Mouse (Mus musculus) heart, adult 2 months (tissue): ENCODE data around the gene Zp2. TPM values are rescaled to one million over a fixed set of nuclear protein-coding genes. Genes with fewer than 3 reads are reported as not detected.

ENCODE experiments used
- DNase-seq, 2 experiments: peaks; one replicate each; pipeline ENCODE4 v3.0.0; 2021
- H3K27ac ChIP-seq: fragments of 200-600 bp; 2 replicates; pipeline ENCODE4 v1.8.1; 2022
- H3K27me3 ChIP-seq: fragments of 200-500 bp; 2 replicates; pipeline ENCODE4 v1.6.1; 2012; ENCODE audit warnings: mild to moderate bottlenecking, low read length, inconsistent platforms, mixed read lengths; ENCODE audit not compliant: control insufficient read depth, insufficient read depth
- H3K36me3 ChIP-seq: fragments of 200-500 bp; 2 replicates; pipeline ENCODE4 v1.6.1; 2012; ENCODE audit warnings: low read length, inconsistent platforms; ENCODE audit not compliant: control insufficient read depth, insufficient read depth
- H3K4me1 ChIP-seq: fragments of 200-500 bp; 2 replicates; pipeline ENCODE4 v1.6.1; 2011; ENCODE audit warnings: low read length; ENCODE audit not compliant: control insufficient read depth, insufficient read depth
- H3K4me3 ChIP-seq: fragments of 200-600 bp; 2 replicates; pipeline ENCODE4 v1.8.1; 2022
- H3K79me2 ChIP-seq: fragments of 200-500 bp; replicated peaks from 2 replicates; pipeline ENCODE4 v1.6.1; 2012; ENCODE audit warnings: mild to moderate bottlenecking, inconsistent platforms, low read length, moderate library complexity, mixed read lengths; ENCODE audit not compliant: control insufficient read depth, insufficient read depth
- H3K9ac ChIP-seq: fragments of 200-500 bp; 2 replicates; pipeline ENCODE4 v1.6.1; 2012; ENCODE audit warnings: low read depth, mild to moderate bottlenecking, control low read depth, inconsistent platforms, low read length, mixed read lengths
- CTCF ChIP-seq: fragments of 200-600 bp; IDR thresholded peaks from 2 replicates; pipeline ENCODE4 v1.8.1; 2022; ENCODE audit warnings: antibody characterized with exemption, mild to moderate bottlenecking, moderate library complexity
- EP300 ChIP-seq: fragments of 200-500 bp; IDR thresholded peaks from 2 replicates; pipeline ENCODE4 v1.6.1; 2011; ENCODE audit warnings: low read depth, low read length, control low read depth; ENCODE audit not compliant: insufficient read depth
- POLR2A ChIP-seq: fragments of 200-500 bp; IDR thresholded peaks from 2 replicates; pipeline ENCODE4 v1.6.1; 2011; ENCODE audit warnings: mild to moderate bottlenecking, low read depth, low read length, control low read depth; ENCODE audit not compliant: insufficient read depth
- WGBS: fragments of 180-500 bp; shearing (Covaris S2); methylation state at CpG from one replicate; pipeline ENCODE4 v1.1.7; 2018; 5-methylcytosine and 5-hydroxymethylcytosine counted together
- intact Hi-C: fragments of 180-260 bp; cut with DNase I; formaldehyde crosslinking; loops from one replicate; pipeline ENCODE4 v1.15.1; 2025
- polyA plus RNA-seq: library from polyadenylated mRNA; depleted of rRNA; stranded (reverse); fragments of >200 nt; gene quantifications from 2 replicates; pipeline ENCODE4 v1.2.3, GENCODE M21; 2012
- total RNA-seq, 2 experiments: library from RNA; stranded (reverse); gene quantifications; 2 replicates each; pipeline ENCODE4 v1.2.3; 2021

Gene Zp2
- total and polyA plus RNA-seq, 3 experiments = 0.29 to 0.76 (median 0.41) TPM

DNA sequence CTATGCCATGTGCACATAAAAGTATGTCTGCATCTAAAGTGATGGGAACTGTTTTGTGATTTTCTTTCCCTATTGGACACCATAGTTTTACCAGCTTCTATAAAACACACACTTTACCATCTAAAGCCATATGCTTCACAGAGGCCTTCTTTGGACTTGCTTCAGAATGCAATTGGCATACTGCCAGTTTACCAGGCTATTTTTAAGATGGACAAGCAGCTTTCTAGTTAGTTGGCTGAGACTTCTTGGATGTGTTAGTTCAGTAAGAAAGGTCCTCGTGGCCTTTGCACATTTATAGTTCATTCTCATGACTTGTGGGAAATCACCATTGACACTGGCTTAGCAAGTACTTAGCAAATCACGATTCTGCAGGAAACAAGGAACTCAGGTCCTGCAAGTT lies 38.7 kb downstream of the Zp2 start:
- Histone ChIP-seq H3K9ac (no peak overlapping the region), H3K79me2 (no peaks in the 10 kb centered on the region), H3K27me3 (no peaks in the 10 kb centered on the region), H3K27ac (no peak overlapping the region), H3K4me3 (no peak overlapping the region), H3K36me3 (peaks cover 9% of the 10 kb centered on the region; the same call in 1 of the 2 replicates), H3K4me1 (peaks cover 1% of the 10 kb centered on the region; the same call in 1 of the 2 replicates)
- TF ChIP-seq POLR2A (no peak), CTCF (no peak), EP300 (no peak)
- no peak for DNase-seq
- 10% methylated on average over 2 of the region's 2 CpGs for WGBS
- intact Hi-C loops = no loop called here

DNA sequence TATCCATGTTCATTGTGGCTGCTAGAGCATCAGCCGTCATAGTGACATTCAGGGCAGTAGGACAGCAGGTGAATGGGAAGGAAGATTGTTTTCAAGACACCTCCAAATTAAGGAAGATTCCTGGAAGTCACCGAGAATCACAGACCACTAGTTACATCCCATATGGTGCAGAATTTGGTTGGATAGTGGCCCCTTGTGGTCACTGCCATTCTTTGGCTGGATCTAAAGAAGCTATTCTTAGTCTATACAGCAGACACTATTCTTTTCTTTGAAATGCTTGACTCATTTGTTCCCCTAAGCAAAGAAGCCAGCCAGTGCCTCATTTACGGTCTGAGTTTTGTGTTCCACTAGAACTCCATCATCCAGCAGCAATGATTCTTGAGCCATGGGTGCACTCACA lies 40.1 kb downstream of the Zp2 start:
- peaks cover 1% of the 10 kb centered on the region; the same call in 1 of the 2 replicates for H3K4me1 ChIP-seq
- no peaks in the 10 kb centered on the region for H3K27me3 ChIP-seq
- 50% methylated on average over 3 of the region's 3 CpGs for WGBS
- no peak overlapping the region for H3K27ac ChIP-seq
- H3K36me3 ChIP-seq = peaks cover 9% of the 10 kb centered on the region; the same call in 1 of the 2 replicates
- no peak for DNase-seq
- no peak overlapping the region for H3K9ac ChIP-seq
- TF ChIP-seq CTCF (peak; percentile 58), EP300 (no peak), POLR2A (no peak)
- no peaks in the 10 kb centered on the region for H3K79me2 ChIP-seq
- intact Hi-C loops = loop anchor here (5.0 kb wide), 1 partner anchor 383 kb away; the partner anchor contains the start of gene Thumpd1
- no peak overlapping the region for H3K4me3 ChIP-seq

DNA sequence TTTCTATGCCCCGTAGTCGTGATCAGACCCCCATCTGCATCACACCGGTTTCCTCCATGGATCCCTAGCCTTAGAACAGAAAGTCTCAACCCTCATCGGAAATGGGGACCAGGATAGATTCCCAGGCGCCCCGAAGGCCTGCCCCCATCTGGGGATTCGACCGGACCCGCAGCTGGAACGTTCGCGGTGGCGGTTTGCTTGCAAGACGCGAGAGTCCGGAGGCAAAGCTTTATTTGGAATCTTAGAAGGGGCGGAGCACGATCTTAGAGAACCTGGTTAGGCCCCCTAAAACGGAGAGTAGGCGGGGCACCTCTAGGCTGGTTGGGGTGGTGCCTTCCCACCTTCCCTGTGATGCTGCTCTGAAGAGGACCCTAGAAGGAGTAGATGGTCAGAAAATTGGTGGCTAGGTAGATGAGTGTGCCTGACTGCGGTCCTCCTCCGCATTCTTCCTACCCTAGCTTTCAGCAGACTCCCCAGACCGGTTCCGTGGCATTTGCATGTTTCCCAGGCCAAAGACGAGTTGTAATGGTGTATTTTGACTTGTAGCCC lies 42.0 kb downstream of the Zp2 start:
- intact Hi-C loops = loop anchor here (2.0 to 5.0 kb wide), 2 partner anchors 254 to 381 kb away; partner anchors contain the start of gene Thumpd1
- H3K36me3 ChIP-seq = peaks cover 9% of the 10 kb centered on the region; the same call in 1 of the 2 replicates
- no peak for TF ChIP-seq CTCF
- peak; percentile 44; the same call in 1 of the 2 replicates for TF ChIP-seq POLR2A
- TF ChIP-seq EP300 = no peak
- peak; percentile 37 to 55 for DNase-seq
- 7% methylated on average over 25 of the region's 25 CpGs for whole genome bisulfite sequencing
- peak overlapping the region; percentile 72 for H3K27ac ChIP-seq
- H3K9ac ChIP-seq = peak overlapping the region; percentile 78
- H3K4me3 ChIP-seq = peak overlapping the region; percentile 77
- no peaks in the 10 kb centered on the region for H3K27me3 ChIP-seq
- no peaks in the 10 kb centered on the region for H3K79me2 ChIP-seq
- peaks cover 1% of the 10 kb centered on the region; the same call in 1 of the 2 replicates for H3K4me1 ChIP-seq

DNA sequence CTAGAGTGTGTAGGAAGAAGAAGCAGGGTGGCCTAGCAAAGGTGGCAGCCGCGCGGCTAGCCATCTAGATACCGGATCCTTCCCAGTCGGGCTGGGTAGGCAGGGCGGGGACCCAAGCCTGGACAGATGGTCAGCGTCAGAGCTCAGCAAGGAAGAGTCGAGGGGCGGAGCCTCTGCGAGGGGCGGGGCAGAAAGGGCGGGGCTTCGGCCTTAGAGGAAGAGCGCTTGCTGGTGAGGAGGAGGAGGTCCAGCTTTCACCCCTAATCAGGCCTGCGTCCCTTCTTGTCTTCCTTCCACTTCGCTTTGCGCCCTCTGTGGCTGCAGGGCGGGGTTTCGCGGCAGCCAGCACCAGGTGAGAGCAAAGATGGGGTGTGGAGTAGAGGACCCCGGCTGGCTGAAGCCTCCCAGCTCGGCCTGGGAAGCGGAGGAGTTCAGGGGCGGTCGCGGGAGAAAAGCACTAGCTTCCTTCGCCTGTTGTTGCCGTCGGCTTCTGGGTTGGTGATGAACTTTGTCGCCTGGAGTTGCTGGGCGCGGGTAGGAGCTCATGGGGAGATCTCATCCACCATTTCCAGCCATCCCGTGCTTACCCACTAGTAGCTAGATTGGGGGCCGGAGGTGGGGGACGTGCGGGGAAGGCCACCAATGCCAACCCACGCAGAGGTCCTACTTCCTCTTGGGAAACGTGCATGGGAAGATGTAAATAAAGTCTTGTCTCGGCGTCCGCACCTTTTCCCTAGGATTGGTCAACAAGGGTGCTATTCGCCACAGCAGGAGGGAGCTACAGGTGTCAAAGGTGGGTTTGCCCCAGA lies 42.7 kb downstream of the Zp2 start, which contains the start of gene Tmem159:
Tmem159 (plus strand) TSS at position 190 of the 809 bp plus-strand sequence.
- peak within 1 kb of the TSS; percentile 72 for H3K27ac ChIP-seq
- peak; percentile 90 to 92 for DNase-seq
- H3K4me3 ChIP-seq = peak within 1 kb of the TSS; percentile 77
- H3K36me3 ChIP-seq = peaks cover 9% of the 10 kb centered on the region; the same call in 1 of the 2 replicates
- intact Hi-C loops = loop anchor here (2.0 to 5.0 kb wide), 2 partner anchors 254 to 380 kb away; partner anchors contain the start of gene Thumpd1
- TF ChIP-seq CTCF (0 out of 2 replicates have a peak, but pooled peaks have one; percentile 7), POLR2A (peak; percentile 92), EP300 (no peak)
- no peaks in the 10 kb centered on the region for H3K79me2 ChIP-seq
- 1% methylated on average over 42 of the region's 42 CpGs for WGBS
- H3K9ac ChIP-seq = peak within 1 kb of the TSS; percentile 78
- H3K4me1 ChIP-seq = peaks cover 1% of the 10 kb centered on the region; the same call in 1 of the 2 replicates
- no peaks in the 10 kb centered on the region for H3K27me3 ChIP-seq

DNA sequence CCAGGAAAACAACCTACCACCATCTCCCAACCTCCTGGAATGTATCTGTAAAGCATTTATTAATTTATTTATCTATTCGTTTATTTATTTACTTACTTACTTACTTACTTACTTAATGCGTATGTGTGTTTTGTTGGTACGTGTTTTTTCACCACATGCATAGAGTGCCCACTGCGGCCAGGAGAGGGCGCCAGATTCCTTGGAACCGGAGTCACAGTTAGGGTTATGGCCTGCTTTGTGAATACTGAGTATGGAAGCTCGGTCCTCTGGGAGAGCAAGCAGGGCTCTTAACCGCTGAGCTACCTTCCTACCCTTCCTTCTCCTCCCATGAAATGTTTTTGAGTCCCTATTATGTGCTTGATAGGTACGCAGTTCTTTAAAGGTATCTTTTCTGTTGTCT lies 46.7 kb downstream of the Zp2 start:
- WGBS = 26% methylated on average over 9 of the region's 9 CpGs
- Histone ChIP-seq H3K9ac (no peak overlapping the region), H3K4me1 (peaks cover 2% of the 10 kb centered on the region; the same call in 1 of the 2 replicates), H3K4me3 (no peak overlapping the region), H3K27me3 (no peaks in the 10 kb centered on the region), H3K79me2 (no peaks in the 10 kb centered on the region), H3K36me3 (peaks cover 1% of the 10 kb centered on the region; the same call in 1 of the 2 replicates), H3K27ac (no peak overlapping the region)
- TF ChIP-seq CTCF (peak; percentile 79), POLR2A (no peak)
- DNase-seq = peak; percentile 69 to 80
- intact Hi-C loops = loop anchor here (1.0 to 10.0 kb wide), 2 partner anchors 106 to 229 kb away; partner anchors contain the start of genes Abca14 and Crym

DNA sequence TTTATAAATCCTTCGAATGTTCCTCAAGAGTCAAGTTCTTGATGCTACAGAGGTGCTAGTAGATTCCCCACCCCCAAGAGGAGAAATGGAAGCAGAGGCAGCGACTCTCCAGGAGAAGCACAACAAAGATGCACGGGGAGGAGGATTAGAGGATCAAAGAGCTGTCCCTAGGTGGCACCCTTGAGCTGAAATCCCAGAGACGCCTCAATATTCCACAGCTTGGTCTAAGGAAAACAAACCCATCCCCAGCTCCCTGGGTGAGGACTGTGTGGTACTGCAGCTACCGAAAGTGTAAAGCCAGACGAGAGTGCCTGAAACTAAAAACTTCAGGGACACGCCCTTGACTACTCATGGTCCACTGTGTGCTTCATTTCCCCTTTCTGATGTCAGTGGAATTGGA lies 47.2 kb downstream of the Zp2 start:
- intact Hi-C loops = loop anchor here (1.0 to 10.0 kb wide), 2 partner anchors 107 to 229 kb away; partner anchors contain the start of genes Abca14 and Crym
- Histone ChIP-seq H3K79me2 (no peaks in the 10 kb centered on the region), H3K4me1 (peaks cover 2% of the 10 kb centered on the region; the same call in 1 of the 2 replicates), H3K36me3 (peaks cover 2% of the 10 kb centered on the region; the same call in 1 of the 2 replicates), H3K9ac (no peak overlapping the region), H3K4me3 (no peak overlapping the region), H3K27me3 (no peaks in the 10 kb centered on the region), H3K27ac (no peak overlapping the region)
- 7% methylated on average over 7 of the region's 7 CpGs for WGBS
- TF ChIP-seq CTCF (peak; percentile 71), POLR2A (no peak), EP300 (no peak)
- peak; percentile 58 to 65 for DNase-seq
